Mouse (Mus musculus): ENCODE measurements at regions not wholly inside any gene's neighbourhood (a gene's known extent, or its start where the extent isn't known, plus 50 kb on each side); places are given as distances from the start of the nearest gene placed in this dataset.

- no peak for TF ChIP-seq CTCF (IDR thresholded peaks at IDR 0.05; ENCODE audit: control insufficient read depth, insufficient read depth, low read length)
- no peak for TF ChIP-seq POLR2A (IDR thresholded peaks at IDR 0.05; ENCODE audit: borderline replicate concordance, control insufficient read depth, low read depth, low read length)
These were observed 2259.2 kb upstream of the Lrrc6 start for GRCm38 (mm10) chr15:68759948-68760347.

Data from bone marrow, adult 2 months (tissue).